Mouse (Mus musculus) liver (tissue): ENCODE measurements around the gene Hivep3.

Experiments used
- DNase-seq: peaks from one replicate; pipeline ENCODE4 v3.0.0-alpha.2; 2020; ENCODE audit warnings: mixed read lengths

Hivep3 gene

GRCm38 (mm10) chr4:119733184-119733880 is at the start of gene Hivep3:
Gene Hivep3 (plus strand): TSS chr4:119733784.
- DNase-seq = peak; percentile 99

DNA sequence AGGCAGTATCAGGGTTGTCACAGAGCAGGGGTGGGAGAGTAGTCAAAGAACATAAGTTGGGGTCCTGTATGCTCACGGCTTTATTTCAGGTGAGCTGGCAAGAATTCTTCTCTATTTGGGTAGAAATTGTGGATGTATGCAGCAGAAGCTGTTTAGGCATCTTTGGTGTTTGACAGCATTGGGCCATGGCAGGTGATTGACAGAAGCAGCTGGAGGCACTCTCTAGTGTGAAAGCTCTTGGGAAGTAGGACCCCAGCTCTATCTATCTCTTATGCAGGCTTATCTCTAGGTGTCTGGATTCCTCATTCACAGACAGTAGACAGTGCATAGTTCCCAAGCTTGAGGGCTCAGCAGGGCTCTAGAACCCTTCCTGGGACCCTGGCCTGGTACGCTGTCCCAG is 47.8 kb upstream of the Hivep3 start:
- DNase-seq = no peak

DNA sequence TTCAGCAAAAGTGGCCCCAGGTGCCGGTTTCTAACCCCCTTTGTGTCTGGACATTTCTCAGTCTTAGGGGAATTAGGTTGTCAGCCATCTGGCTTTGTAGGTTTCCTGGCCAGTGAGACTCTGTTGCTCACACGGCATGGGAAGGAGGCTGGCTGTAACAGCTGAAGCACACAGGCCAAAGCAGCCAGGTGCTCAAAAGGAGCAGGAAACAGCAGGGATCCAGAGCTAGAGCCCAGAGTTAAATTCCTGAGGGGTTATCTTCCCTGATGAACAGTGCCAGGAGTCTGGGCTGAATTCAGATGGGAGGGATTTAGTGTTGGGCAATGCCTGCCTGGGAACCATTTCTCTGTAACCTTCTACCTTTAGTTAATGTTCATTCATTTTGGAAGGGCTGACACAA is 35.2 kb upstream of the Hivep3 start:
- no peak for DNase-seq

- no peak for DNase-seq
Measured at GRCm38 (mm10) chr4:119701269-119701954, 32.2 kb upstream of the Hivep3 start.

GRCm38 (mm10) chr4:119703965-119704364 is 29.6 kb upstream of the Hivep3 start:
- no peak for DNase-seq

DNA sequence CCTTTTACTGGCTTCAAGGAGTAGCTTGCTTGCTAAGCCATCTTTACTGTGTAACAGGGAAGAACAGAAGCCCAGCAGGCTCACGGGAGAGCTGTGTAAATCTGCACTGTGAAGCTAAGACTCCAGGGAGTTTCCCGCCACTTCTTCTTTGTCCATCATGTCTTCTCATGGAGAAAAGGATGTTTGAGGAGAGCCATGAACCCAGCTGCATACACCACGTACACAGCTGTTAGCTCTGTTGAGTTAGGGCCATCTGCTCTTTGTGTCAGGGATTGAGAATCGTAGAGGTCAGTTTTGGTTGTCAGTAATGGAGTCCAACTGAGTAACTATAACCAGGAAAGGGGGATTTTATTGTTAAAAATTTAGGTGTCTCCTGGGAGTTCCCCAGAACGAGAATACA is 26.3 kb upstream of the Hivep3 start:
- no peak for DNase-seq

DNA sequence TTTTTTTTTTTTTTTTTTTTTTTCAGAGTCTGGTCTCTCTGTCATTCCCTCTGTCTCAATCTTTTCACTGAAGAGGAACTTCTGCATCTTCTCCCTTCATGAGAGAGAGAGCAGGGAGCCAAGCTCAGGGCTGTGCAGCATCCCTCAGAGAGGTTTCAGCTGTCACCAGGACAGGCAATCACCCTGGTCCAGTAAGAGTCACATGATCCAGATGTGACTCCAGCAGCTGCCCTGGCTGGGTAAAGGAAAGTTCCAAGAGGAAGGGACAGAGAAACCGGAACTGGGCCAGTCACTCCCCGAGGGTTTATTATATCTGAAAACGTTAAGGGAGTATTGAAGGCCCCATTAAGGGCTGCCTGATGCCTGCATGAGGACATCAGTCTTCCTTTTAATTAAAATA is 25.8 kb upstream of the Hivep3 start:
- no peak for DNase-seq

DNA sequence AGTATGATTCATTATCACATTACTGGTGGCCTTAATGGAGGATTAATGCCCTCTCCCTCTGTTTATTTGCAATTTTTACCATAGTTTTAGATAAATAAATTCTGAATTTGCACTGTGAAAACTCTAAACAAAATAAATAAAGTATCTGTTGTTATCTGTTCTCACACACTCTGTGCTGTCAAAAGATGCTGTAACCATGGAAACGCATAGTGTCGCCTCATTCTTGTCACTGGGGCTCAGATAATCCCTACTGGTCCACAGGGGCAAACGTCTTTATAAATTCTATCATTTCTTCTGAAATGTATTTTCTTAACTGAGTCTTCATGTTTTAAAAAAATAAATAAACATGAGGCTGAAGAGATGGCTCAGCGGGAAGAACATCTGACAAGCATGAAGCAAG is 23.4 kb upstream of the Hivep3 start:
- DNase-seq = no peak

GRCm38 (mm10) chr4:119717443-119717842 is 16.1 kb upstream of the Hivep3 start:
- no peak for DNase-seq

DNA sequence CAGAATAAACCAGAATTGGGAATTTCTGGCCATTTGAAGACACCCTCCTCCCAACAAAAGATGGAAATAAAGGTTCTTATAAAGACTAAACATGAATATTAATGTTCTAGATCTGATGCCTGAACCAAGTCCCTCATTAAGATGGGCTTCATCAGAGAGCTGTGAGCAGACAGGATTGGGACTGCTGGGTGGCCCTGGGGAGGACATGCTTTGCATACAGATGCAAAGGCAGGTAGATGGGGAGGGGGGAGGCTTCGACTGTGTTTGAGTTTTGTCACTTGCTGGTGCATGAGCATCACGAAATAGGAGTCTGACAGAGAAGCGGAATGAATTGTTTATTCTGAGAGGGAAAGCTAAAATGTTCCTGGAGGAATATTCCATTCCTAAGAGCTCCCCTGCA is 12.1 kb upstream of the Hivep3 start:
- DNase-seq = no peak

- DNase-seq = no peak
Measured at GRCm38 (mm10) chr4:119726074-119726473, 7.5 kb upstream of the Hivep3 start.

DNA sequence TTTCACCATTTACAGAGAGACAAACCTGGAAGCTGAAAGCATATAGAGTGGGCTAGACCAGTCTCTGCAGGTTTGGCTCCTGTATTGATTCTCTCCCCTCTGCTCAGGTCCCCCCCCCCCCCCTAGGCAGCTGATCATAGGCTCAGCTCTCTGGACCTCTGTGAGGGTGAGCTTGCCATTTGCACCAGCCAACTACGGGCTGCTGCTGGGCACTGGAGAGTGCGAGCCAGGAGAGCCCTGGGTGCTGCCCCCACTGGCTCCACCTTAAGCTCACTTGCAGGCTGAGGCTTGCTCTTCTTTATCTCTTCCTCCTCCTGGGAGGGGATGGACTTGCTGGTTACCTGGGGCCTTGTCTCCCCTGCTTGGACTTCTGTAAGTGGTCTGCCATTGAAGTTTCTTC is 5.7 kb upstream of the Hivep3 start:
- DNase-seq = no peak

DNA sequence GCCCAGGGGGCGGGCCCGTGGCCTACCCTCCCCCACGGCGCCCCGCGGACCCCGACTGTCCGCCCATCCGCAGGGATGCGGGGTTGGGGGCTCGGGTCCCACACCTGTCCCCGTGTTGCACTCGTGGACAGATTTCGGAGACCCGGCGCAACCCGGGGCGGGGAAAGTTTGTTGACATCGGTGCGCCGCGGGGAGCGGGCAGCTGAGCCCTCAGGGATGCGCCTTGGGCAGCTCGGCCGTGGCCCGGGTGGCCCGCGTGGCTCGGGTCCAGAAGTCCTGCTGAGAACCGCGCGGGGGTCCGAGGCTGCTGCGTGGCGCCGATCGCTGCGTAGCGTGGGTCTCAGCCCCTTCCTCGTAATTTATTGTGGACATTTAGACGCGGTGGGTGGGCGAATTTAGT is 358 bp downstream of the Hivep3 start:
- DNase-seq = no peak

GRCm38 (mm10) chr4:119734352-119734751 is 768 bp downstream of the Hivep3 start:
- DNase-seq = no peak

GRCm38 (mm10) chr4:119738641-119739040 is 5.1 kb downstream of the Hivep3 start:
- peak; percentile 14 for DNase-seq

DNA sequence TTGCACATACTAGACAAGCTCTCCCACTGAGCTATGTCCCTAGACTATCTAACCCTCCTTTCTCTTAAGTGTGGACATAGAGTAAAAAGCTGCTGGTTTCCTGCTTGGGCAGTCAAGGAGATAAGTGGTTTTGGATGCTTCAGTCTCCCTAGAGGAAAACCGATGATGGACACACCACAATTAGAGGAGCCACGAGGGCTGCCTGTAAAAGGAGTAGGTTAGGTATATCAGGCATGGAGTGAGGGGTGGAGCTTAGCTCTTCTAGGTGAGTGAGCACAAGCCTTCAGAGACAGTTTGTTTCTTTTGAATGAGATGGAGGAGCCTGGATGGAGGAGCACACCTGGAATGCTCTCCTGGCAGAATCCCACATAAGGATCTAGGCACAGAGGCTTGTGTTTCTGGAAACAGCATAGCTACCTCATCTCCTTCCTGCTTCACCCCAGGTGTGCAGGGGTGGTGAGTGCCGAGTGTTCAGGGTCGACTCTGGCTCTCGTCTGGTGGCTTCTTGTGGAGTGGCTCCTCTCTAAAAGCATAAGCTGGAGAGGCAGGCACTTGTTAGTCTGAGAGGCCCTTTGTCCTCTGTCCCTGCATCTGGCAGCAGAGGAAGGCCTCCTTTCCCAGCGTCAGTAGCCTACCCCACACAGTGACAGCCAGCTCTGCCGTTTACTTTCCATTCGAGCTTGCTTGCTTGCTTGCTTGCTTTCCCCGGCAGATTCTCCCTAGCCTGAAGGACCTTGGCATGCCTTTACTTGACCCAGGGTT is 5.9 kb downstream of the Hivep3 start:
- DNase-seq = no peak

- no peak for DNase-seq
Measured at GRCm38 (mm10) chr4:119748341-119748740, 14.8 kb downstream of the Hivep3 start.

DNA sequence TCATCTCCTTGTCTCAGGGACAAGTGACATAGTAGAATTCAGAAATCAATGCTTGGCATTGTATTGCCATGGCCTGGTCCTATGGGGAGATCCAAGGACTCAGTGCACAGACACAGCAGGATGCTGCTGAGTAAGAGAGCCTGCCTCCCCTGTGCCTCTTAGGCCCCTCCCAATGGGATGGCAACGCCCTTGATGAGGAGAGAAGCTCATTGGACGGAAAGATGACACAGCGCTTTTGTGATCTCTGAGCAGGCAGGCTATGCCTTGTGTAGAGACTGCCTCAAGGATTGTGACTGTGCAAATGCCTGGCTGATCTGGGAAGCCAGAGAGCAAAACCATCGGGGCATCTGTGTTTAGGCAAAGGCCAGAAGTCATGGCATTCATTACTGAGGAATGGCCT is 16.6 kb downstream of the Hivep3 start:
- DNase-seq = peak; percentile 65

- no peak for DNase-seq
Measured at GRCm38 (mm10) chr4:119750681-119751211, 17.2 kb downstream of the Hivep3 start.

DNA sequence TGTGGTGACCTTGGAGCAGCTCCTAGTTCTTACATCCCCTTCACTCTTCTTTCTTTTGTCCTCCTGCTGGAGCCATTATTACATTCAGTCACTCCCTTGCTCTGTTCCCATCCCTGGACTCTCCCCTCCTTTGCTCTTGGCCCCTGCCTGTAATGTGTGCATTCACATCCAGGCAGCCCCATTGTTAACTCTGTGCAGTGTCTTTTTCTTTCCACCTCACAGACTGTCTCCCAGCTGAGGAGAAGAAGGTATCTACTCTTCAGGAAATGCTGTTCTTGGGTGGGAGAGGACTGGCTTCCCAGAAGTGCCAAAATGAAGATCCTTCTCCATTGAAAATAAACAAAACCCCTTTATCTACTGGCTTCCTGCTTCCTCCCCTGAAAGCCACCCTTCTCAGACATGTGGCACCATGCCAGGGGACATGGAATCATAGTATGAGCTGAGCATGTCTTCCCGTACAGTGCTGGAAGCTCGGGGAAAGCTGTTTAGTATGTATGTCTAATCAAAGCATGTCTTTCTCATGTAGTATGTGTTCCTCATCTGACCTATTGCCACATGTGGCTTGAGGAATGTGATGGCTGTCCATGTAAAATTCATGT is 17.9 kb downstream of the Hivep3 start:
- peak; percentile 38 for DNase-seq

DNA sequence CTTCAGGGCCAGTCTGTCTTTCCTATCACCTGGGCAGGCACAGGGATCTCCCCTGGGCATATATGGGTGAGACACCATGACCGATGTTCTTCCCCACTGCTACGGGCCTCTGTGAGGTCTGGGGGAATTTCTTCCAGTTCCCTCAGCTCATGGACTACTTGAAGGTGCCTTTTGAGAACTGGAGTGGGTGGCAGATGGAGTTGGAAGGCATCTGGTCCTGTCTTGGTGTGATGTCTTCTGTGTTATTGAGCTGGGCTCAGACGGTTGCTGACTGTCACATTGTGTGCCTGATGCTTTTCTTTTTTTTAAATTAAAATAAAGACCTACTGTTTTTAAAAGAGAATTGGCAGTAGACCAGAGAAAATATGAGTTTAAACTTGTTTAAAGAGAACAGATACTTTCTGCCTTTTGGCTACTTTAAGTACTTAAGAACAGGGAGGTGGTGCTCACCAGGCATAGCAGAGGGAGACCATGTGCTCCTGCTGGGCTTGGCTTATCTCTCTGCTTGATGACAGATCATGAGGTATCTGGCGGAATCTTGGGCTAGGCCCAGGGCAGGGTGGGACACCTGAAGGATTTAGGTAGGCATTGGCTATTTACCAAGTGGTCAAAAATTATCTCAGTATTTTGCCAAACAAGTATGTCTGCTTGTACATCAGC is 26.1 kb downstream of the Hivep3 start:
- no peak for DNase-seq

DNA sequence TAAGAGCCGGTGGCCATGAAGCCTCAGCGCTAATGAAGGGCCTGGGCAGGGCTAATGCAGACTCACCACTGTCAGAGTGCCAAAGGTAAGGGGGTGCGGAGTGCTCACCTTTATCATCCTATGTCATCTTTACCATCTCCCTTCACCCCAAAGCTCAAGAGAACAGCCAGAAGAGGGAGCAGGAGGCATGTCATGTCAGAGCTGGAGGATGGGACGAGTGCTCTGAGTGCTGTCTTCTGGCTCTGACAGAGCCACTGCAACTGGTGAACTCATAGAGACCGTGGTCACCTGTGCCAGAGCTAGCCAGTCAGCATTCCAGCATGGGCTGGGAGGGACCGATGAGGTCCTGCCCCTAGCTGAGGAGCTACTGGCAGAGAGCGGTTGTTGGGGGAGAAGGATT is 27.2 kb downstream of the Hivep3 start:
- no peak for DNase-seq
